Mouse (Mus musculus) ES-E14 (cell line): ENCODE results near the gene Tagln. TPM values are rescaled to one million over a fixed set of nuclear protein-coding genes. Genes with fewer than 3 reads are reported as not detected.
A peak's percentile ranks its signal among the peaks of the same experiment; 100 is the strongest.

Experiments used
- DNase-seq: peaks from one replicate; pipeline ENCODE4 v3.0.0-alpha.2; 2013; ENCODE audit warnings: low read depth, low spot score
- H3K27ac ChIP-seq: 2 replicates; pipeline ENCODE4 v1.5.1; 2012; ENCODE audit warnings: low read depth, mild to moderate bottlenecking, low read length, moderate library complexity, mixed read lengths; ENCODE audit not compliant: poor library complexity, insufficient read depth, severe bottlenecking
- H3K36me3 ChIP-seq: 2 replicates; pipeline ENCODE4 v1.6.1; 2012; ENCODE audit warnings: mild to moderate bottlenecking, low read length, moderate library complexity, mixed read lengths; ENCODE audit not compliant: control insufficient read depth, poor library complexity, insufficient read depth, severe bottlenecking
- H3K4me1 ChIP-seq, 2 experiments: fragments of 150-350 bp in 1 of 2; sonication (generic) in 1 of 2; 2 replicates each; pipeline ENCODE4 v1.6.1; 2012; ENCODE audit warnings: low read length in 2 of 2, mild to moderate bottlenecking in 1 of 2, mixed read lengths in 1 of 2; ENCODE audit not compliant: control insufficient read depth in 2 of 2, insufficient read depth in 2 of 2, poor library complexity in 1 of 2
- H3K4me3 ChIP-seq, 2 experiments: fragments of 150-350 bp in 1 of 2; sonication (generic) in 1 of 2; 2 replicates each; pipeline ENCODE4 v1.5.1; 2012; ENCODE audit warnings: low read length in 2 of 2, low read depth in 1 of 2, mild to moderate bottlenecking in 1 of 2, mixed read lengths in 1 of 2; ENCODE audit not compliant: insufficient read depth in 1 of 2, poor library complexity in 1 of 2, severe bottlenecking in 1 of 2
- H3K9ac ChIP-seq: 2 replicates; pipeline ENCODE4 v1.6.1; 2012; ENCODE audit warnings: low read depth, mild to moderate bottlenecking, low read length, mixed read lengths; ENCODE audit not compliant: poor library complexity, insufficient read depth, severe bottlenecking
- H3K9me3 ChIP-seq: fragments of 150-350 bp; sonication (generic); 2 replicates; pipeline ENCODE4 v1.6.1; 2012; ENCODE audit warnings: low read depth, mild to moderate bottlenecking, low read length; ENCODE audit not compliant: control insufficient read depth, insufficient read depth
- CHD2 ChIP-seq: IDR thresholded peaks from 2 replicates; pipeline ENCODE4 v1.6.1; 2014; ENCODE audit warnings: mild to moderate bottlenecking, low read depth, low read length, inconsistent platforms
- HCFC1 ChIP-seq: IDR thresholded peaks from 2 replicates; pipeline ENCODE4 v1.6.1; 2012; ENCODE audit warnings: low read length, inconsistent platforms, borderline replicate concordance; ENCODE audit not compliant: insufficient read depth
- MAFK ChIP-seq: IDR thresholded peaks from 2 replicates; pipeline ENCODE4 v1.6.1; 2014; ENCODE audit warnings: mild to moderate bottlenecking, low read depth, low read length, inconsistent platforms; ENCODE audit not compliant: insufficient read depth
- ZC3H11A ChIP-seq: IDR thresholded peaks from 2 replicates; pipeline ENCODE4 v1.6.1; 2012; ENCODE audit warnings: low read depth, mild to moderate bottlenecking, inconsistent platforms, low read length, borderline replicate concordance
- ZNF384 ChIP-seq: IDR thresholded peaks from 2 replicates; pipeline ENCODE4 v1.6.1; 2012; ENCODE audit warnings: low read depth, low read length, inconsistent platforms
- in situ Hi-C, 2 experiments: fragments of 600-800 bp; cut with MboI; formaldehyde crosslinking; loops; one replicate each; pipeline ENCODE4 v1.15.1; 2025; ENCODE audit warnings: low sequenced_read_pairs in 2 of 2, inconsistent platforms in 1 of 2; ENCODE audit not compliant: unreplicated experiment in 2 of 2
- total RNA-seq: library from RNA; depleted of rRNA; stranded (reverse); fragments of 300-350 nt; gene quantifications from 2 replicates; pipeline ENCODE4 v1.2.3, GENCODE M21; 2012

Gene Tagln
- total RNA-seq, 1 experiment, result 575 TPM

DNA sequence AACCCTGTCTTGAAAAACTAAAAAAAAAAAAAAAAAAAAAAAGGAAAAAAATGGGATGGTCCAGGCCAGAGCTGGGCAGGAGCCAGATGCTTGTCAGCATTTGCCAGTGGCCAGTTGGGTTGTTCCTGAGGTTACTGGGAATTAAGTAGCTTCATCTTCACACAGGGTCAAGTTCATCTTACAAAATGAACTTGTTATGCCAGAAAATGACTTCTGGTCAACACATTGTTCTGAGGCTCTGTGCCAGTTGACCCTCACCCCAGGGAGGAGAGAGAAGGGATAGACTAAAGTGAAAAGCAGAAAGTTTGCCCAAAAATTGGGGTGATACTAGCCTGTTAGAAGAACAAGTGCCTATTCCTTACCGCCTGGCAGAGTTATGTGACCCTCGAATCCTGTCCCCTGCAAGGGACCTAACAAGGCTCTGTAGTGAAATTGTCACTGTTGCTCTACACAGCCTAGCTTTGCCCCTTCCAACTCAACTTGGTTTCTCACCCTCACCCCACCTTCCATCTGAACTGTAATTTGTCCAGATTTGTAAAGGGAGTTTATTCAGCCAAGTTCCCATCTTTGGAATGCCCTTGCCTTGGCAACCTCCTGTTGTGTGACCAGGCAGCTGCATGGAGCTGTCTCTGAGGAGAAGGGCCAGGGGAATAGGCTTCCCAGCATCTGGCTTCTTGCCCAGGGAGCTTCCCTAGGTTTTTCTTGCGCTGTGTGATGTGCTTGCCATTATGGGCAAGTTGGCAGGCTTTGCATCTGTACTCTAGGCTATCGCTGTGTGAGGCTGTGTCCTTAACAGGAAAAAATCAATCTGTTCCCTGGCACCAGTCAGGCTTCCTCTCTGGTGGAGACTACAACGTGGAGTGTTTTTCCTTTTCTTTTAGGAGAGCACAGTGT lies 18.6 kb downstream of the Tagln start:
- DNase-seq, result no peak
- H3K9me3 ChIP-seq, result no peaks in the 10 kb centered on the region
- no peaks in the 10 kb centered on the region for H3K4me1 ChIP-seq
- H3K9ac ChIP-seq, result no peak overlapping the region
- in situ Hi-C loops, result no loop called here
- H3K27ac ChIP-seq, result no peak overlapping the region
- H3K4me3 ChIP-seq, result no peak overlapping the region
- TF ChIP-seq CHD2 (no peak), HCFC1 (no peak), ZNF384 (no peak), ZC3H11A (no peak)
- H3K36me3 ChIP-seq, result peaks cover 9% of the 10 kb centered on the region

DNA sequence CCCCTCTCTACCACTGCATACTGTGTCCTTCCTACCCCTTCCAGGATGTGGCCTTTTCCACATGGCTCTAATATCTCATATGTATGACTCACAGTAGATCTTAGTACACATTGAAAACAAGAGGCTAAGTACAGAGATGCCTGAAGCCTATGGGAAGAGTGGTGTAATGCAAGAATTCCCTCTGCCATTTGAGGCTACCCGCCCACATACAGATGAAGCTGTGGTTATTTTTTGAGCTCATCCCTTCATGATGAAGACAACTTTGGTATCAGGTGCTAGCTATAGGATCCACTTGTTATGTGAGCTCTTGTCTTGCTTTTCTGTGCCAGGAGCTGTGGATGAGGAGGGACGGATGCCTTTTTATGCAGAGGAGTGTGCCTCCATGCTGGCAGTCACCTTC lies 20.2 kb downstream of the Tagln start:
- H3K4me1 ChIP-seq, result no peaks in the 10 kb centered on the region
- in situ Hi-C loops, result no loop called here
- no peak for TF ChIP-seq CHD2
- TF ChIP-seq HCFC1, result no peak
- TF ChIP-seq MAFK, result no peak
- TF ChIP-seq ZC3H11A, result no peak
- no peak for TF ChIP-seq ZNF384
- H3K27ac ChIP-seq, result no peak overlapping the region
- DNase-seq, result no peak
- no peak overlapping the region for H3K4me3 ChIP-seq
- peaks cover 18% of the 10 kb centered on the region for H3K36me3 ChIP-seq
- no peaks in the 10 kb centered on the region for H3K9me3 ChIP-seq
- H3K9ac ChIP-seq, result no peak overlapping the region

DNA sequence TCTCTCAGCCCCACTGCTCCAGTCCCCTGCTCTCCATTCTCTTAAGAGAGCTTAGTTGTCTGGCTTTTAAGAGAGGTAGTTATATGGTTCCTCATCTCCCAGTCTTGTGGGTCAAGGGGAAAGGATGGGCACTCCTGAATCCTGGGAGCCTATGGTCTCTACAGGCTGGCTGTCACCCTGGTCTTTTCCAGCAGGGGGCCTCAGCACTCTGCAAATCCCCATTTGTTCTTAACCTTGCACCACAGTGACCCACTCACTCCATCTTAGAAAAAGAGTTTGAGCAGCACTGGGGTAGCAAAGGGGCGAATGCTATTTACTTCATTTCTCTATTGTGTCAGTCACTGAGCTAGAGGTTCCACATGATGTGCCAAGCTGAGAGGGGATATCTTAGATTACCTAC lies 24.2 kb downstream of the Tagln start:
- H3K9ac ChIP-seq, result no peak overlapping the region
- no peak overlapping the region for H3K27ac ChIP-seq
- peak; percentile 20 for DNase-seq
- TF ChIP-seq CHD2, result no peak
- no peak for TF ChIP-seq ZNF384
- no peak for TF ChIP-seq HCFC1
- TF ChIP-seq MAFK, result no peak
- TF ChIP-seq ZC3H11A, result no peak; the same call in 1 of the 2 replicates
- no peak overlapping the region for H3K4me3 ChIP-seq
- in situ Hi-C loops, result no loop called here
- H3K36me3 ChIP-seq, result peaks cover 22% of the 10 kb centered on the region
- no peaks in the 10 kb centered on the region for H3K9me3 ChIP-seq
- H3K4me1 ChIP-seq, result no peaks in the 10 kb centered on the region

DNA sequence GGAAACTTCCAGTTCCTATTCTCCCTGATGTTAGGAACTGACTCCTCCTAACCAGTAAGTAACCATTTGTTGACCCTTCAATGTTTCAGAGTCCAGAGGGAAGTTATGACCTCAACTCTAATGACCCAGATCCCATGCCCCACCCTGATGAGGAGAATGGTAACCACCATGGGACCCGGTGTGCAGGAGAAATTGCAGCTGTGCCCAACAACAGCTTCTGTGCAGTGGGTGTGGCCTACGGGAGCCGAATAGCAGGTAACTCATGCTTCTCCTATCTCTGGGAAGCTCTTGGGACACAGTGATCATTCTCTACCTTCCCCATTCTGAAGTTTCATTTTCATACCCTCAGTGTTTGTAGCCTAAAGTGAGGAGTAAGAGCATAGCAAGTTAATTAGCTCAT lies 24.9 kb downstream of the Tagln start:
- DNase-seq, result no peak
- Histone ChIP-seq H3K27ac (no peak overlapping the region), H3K4me1 (no peaks in the 10 kb centered on the region), H3K9ac (no peak overlapping the region), H3K4me3 (no peak overlapping the region), H3K36me3 (peaks cover 22% of the 10 kb centered on the region), H3K9me3 (no peaks in the 10 kb centered on the region)
- in situ Hi-C loops, result no loop called here
- TF ChIP-seq ZC3H11A (no peak), CHD2 (no peak), ZNF384 (no peak), MAFK (no peak), HCFC1 (no peak)

DNA sequence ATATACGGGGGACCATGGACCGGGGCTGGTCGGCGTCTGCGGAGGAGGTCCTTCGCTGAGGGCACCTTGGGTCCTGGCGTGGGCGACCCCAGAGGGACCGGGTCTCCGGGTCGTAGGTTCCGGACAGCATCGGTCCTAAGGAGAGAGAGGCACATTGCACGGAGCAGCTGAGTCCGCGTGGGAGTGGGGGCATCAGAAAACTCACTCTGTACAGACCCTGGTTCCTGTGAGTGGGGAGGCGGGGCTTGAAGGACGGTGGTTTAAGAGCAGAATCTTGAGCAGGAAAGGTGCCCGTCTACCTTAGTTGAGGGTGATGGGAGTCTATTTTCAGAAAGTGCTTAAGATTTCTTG lies 28.8 kb downstream of the Tagln start:
- in situ Hi-C loops, result no loop called here
- no peaks in the 10 kb centered on the region for H3K4me1 ChIP-seq
- H3K4me3 ChIP-seq, result peak overlapping the region; percentile 77 to 86
- no peak for TF ChIP-seq HCFC1
- TF ChIP-seq MAFK, result no peak
- TF ChIP-seq ZC3H11A, result no peak
- no peak for TF ChIP-seq CHD2
- no peak for TF ChIP-seq ZNF384
- peaks cover 16% of the 10 kb centered on the region for H3K36me3 ChIP-seq
- peak overlapping the region; percentile 82 for H3K9ac ChIP-seq
- H3K9me3 ChIP-seq, result no peaks in the 10 kb centered on the region
- peak; percentile 3 for DNase-seq
- no peak overlapping the region for H3K27ac ChIP-seq
